Mouse (Mus musculus): ENCODE measurements around the gene Nme8. TPM values are rescaled to one million over a fixed set of nuclear protein-coding genes. Genes with fewer than 3 reads are reported as not detected.

Gene Nme8
- polyA plus RNA-seq, 1 experiment: not detected

DNA sequence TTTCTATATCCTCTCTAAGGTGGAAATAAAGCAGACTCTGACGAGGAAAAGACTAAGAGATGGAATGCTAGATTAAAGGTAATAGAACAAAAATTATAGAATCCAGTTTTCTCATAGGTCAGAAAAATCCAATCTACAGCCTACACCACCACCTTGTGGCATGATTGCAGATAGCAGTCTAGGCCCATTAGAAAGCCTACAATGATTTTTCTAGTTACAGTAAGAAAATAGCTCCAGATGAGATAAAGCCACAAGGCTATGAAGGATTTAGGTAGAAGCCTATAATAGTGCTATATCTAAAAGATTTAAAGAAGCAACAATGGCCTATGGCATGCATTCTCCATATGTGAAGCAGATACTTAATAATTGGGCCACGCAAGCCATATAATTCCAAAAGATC, 13.6 kb downstream of the Nme8 start:
- no peak overlapping the region for H3K4me3 ChIP-seq (ENCODE audit: extremely low read depth, insufficient read depth, insufficient read length)
- no peak for TF ChIP-seq POLR2A (IDR thresholded peaks at IDR 0.05; ENCODE audit: low read depth, low read length)
- TF ChIP-seq CTCF (IDR thresholded peaks at IDR 0.05; ENCODE audit: extremely low read depth, insufficient read depth, insufficient read length, insufficient replicate concordance): no peak
- H3K27ac ChIP-seq (ENCODE audit: insufficient read depth, low read length): no peak overlapping the region
- H3K4me1 ChIP-seq (ENCODE audit: control insufficient read depth, insufficient read depth, insufficient read length): no peaks in the 10 kb centered on the region
- no peaks in the 10 kb centered on the region for H3K36me3 ChIP-seq (ENCODE audit: control insufficient read depth, insufficient read depth, low read length)
- no peaks in the 10 kb centered on the region for H3K27me3 ChIP-seq (ENCODE audit: control insufficient read depth, insufficient read depth, low read length)
- DNase-seq (ENCODE audit: low read depth in 1 of 2, low spot score in 2 of 2): peak in 1 of 2 experiments; percentile 10
- WGBS: 63% methylated on average over 2 of the region's 2 CpGs

DNA sequence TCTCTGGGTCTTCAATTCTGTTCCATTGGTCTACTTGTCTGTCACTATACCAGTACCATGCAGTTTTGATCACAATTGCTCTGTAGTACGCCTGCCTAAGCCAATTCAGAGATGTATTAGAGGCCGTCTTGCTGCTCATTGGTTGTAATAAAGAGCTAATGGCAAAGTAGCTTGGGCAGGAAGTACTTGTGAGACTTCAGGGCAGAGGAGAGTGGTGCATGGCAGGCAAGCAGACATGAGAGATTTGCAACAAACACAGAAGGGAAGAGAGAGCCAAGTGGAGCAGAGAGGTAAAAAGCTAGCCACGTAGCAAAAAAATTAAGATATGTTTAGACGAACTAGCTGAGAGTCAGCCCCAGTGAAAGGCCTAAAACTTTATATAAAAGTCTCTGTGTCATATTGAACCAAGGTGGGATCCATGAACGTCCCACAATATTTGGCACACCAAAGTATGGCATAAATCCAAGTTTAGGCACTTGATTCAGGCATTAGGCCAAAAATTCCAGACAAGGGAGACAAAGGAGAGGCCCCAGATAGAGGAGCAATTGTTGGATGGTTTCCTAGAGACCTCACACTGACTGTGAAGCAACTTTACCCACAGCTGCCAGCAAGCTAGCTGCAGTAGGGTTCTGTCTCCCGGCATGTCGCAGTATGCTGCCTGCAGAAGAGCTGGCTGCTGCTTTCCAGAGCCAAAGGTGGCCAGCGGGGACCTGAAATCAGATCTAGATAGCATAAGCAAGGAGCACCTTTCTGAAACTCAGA, 14.5 kb downstream of the Nme8 start:
- TF ChIP-seq CTCF (IDR thresholded peaks at IDR 0.05; ENCODE audit: extremely low read depth, insufficient read depth, insufficient read length, insufficient replicate concordance) (no peak), POLR2A (IDR thresholded peaks at IDR 0.05; ENCODE audit: low read depth, low read length) (no peak)
- no peak for DNase-seq (ENCODE audit: low read depth in 1 of 2, low spot score in 2 of 2)
- WGBS: 90% methylated on average over 8 of the region's 8 CpGs

DNA sequence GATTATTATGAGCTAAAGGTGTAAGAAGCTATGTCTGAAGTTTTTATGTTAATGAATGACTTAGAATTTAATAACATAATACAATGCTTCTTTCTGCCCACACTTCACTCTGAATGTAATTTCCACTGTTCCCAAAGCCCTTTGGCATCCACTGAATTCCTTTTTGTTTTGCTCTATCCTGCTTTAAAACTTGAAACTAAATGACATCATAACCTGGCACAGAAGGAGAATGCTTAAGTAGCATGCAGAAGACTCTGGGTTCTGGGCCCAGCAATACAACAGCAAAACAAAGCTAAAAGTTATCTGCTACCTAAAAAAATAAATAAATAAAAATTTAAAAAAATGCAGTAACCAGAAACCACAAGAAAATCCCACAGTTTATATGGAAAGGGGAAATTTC, 23.0 kb downstream of the Nme8 start:
- TF ChIP-seq CTCF (IDR thresholded peaks at IDR 0.05; ENCODE audit: extremely low read depth, insufficient read depth, insufficient read length, insufficient replicate concordance) (no peak), POLR2A (IDR thresholded peaks at IDR 0.05; ENCODE audit: low read depth, low read length) (no peak)
- DNase-seq (ENCODE audit: low read depth in 1 of 2, low spot score in 2 of 2): no peak
- no peak overlapping the region for H3K4me3 ChIP-seq (ENCODE audit: extremely low read depth, insufficient read depth, insufficient read length)
- H3K27ac ChIP-seq (ENCODE audit: insufficient read depth, low read length): no peak overlapping the region
- no peaks in the 10 kb centered on the region for H3K27me3 ChIP-seq (ENCODE audit: control insufficient read depth, insufficient read depth, low read length)
- no peaks in the 10 kb centered on the region for H3K4me1 ChIP-seq (ENCODE audit: control insufficient read depth, insufficient read depth, insufficient read length)
- H3K36me3 ChIP-seq (ENCODE audit: control insufficient read depth, insufficient read depth, low read length): no peaks in the 10 kb centered on the region

More for the DNA sequence above, 14.5 kb downstream of the Nme8 start:
- Histone ChIP-seq H3K27ac (ENCODE audit: insufficient read depth, low read length) (no peak overlapping the region), H3K4me3 (ENCODE audit: extremely low read depth, insufficient read depth, insufficient read length) (no peak overlapping the region), H3K36me3 (ENCODE audit: control insufficient read depth, insufficient read depth, low read length) (no peaks in the 10 kb centered on the region), H3K27me3 (ENCODE audit: control insufficient read depth, insufficient read depth, low read length) (no peaks in the 10 kb centered on the region), H3K4me1 (ENCODE audit: control insufficient read depth, insufficient read depth, insufficient read length) (no peaks in the 10 kb centered on the region)

DNA sequence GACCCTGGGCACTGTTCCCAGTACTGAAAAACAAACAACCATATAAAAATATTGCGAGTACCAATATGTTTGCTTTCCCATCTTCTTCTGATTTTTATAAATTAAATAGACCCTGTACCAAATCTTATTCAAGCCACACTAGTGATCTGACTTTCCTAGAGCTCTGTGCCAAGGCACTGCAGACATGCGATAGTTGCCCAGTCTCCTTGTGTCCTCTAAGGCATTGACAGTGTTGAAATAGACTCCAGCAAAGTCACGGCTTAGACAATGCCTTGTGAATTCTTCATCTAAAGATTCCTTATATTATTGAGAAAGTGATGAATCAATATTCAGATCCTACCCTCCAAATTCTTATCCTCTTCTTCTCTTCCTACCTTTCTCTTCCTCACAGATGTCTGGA, 23.6 kb downstream of the Nme8 start:
- no peak overlapping the region for H3K4me3 ChIP-seq (ENCODE audit: extremely low read depth, insufficient read depth, insufficient read length)
- no peak overlapping the region for H3K27ac ChIP-seq (ENCODE audit: insufficient read depth, low read length)
- no peak for TF ChIP-seq POLR2A (IDR thresholded peaks at IDR 0.05; ENCODE audit: low read depth, low read length)
- TF ChIP-seq CTCF (IDR thresholded peaks at IDR 0.05; ENCODE audit: extremely low read depth, insufficient read depth, insufficient read length, insufficient replicate concordance): no peak
- H3K36me3 ChIP-seq (ENCODE audit: control insufficient read depth, insufficient read depth, low read length): no peaks in the 10 kb centered on the region
- H3K4me1 ChIP-seq (ENCODE audit: control insufficient read depth, insufficient read depth, insufficient read length): no peaks in the 10 kb centered on the region
- DNase-seq (ENCODE audit: low read depth in 1 of 2, low spot score in 2 of 2): no peak
- 94% methylated on average over 3 of the region's 3 CpGs for WGBS
- H3K27me3 ChIP-seq (ENCODE audit: control insufficient read depth, insufficient read depth, low read length): no peaks in the 10 kb centered on the region

DNA sequence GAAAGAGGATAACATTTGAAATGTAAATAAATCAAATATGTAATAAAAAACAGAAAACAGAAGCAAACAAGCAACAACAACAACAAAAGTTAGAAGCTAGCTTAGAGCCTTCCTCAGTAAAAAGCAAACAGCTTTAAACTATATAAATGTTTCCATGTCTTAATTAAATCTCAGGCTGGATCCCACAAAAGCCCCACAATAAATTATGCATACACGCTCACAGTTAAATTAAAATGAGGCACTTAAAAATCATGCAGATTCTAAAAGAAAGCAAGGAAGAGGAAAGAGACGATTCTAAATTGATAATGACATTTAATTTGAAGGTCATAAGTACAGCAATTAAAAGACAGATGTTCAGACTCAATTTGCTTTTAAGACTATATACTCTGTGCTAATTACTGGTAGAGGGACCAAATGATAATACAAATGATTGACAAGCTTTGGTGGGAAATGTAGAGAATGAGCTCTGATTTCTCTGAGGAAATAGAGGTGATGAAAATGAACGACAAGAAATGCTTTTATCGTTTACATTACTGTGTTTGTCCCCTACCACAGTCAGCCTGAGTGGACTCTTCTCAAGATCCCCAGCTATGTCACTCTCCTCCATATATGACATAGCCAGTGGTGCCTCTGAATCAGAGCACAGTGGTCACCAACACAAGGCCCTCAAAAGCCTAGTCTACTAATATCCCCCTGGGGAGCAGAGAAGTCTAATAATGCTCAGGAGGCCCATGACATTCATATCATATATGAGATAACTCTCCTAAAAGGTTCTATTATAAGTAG, 29.0 kb downstream of the Nme8 start:
- WGBS: 89% methylated on average over 4 of the region's 4 CpGs
- Histone ChIP-seq H3K27ac (ENCODE audit: insufficient read depth, low read length) (no peak overlapping the region), H3K36me3 (ENCODE audit: control insufficient read depth, insufficient read depth, low read length) (no peaks in the 10 kb centered on the region), H3K27me3 (ENCODE audit: control insufficient read depth, insufficient read depth, low read length) (no peaks in the 10 kb centered on the region; the same call in 1 of the 2 replicates), H3K4me1 (ENCODE audit: control insufficient read depth, insufficient read depth, insufficient read length) (no peaks in the 10 kb centered on the region), H3K4me3 (ENCODE audit: extremely low read depth, insufficient read depth, insufficient read length) (no peak overlapping the region)
- TF ChIP-seq CTCF (IDR thresholded peaks at IDR 0.05; ENCODE audit: extremely low read depth, insufficient read depth, insufficient read length, insufficient replicate concordance): no peak
- no peak for TF ChIP-seq POLR2A (IDR thresholded peaks at IDR 0.05; ENCODE audit: low read depth, low read length)
- DNase-seq (ENCODE audit: low read depth in 1 of 2, low spot score in 2 of 2): no peak

DNA sequence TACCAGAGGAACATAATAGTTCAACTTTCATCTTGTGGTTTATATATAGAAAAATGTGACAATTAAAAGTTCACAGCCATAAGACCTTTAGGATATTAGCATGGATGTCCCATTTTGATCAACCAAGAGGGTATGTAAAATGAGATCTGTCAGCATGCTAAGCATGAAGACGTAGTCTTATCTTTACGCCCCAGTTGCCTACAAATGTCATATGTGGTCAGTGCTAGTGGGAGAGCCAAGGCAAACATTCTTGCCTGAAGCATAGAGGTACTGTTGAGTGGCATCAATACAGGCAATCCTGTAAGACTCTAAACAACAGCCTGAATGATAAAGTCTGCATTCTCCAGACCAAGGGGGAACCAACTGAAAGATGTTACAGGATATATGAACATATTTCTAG, 45.2 kb downstream of the Nme8 start:
- no peak for TF ChIP-seq POLR2A (IDR thresholded peaks at IDR 0.05; ENCODE audit: low read depth, low read length)
- no peak for TF ChIP-seq CTCF (IDR thresholded peaks at IDR 0.05; ENCODE audit: extremely low read depth, insufficient read depth, insufficient read length, insufficient replicate concordance)
- WGBS: 79% methylated on average over 2 of the region's 2 CpGs
- H3K36me3 ChIP-seq (ENCODE audit: control insufficient read depth, insufficient read depth, low read length): no peaks in the 10 kb centered on the region
- no peaks in the 10 kb centered on the region for H3K27me3 ChIP-seq (ENCODE audit: control insufficient read depth, insufficient read depth, low read length)
- H3K4me1 ChIP-seq (ENCODE audit: control insufficient read depth, insufficient read depth, insufficient read length): no peaks in the 10 kb centered on the region
- H3K27ac ChIP-seq (ENCODE audit: insufficient read depth, low read length): no peak overlapping the region
- no peak overlapping the region for H3K4me3 ChIP-seq (ENCODE audit: extremely low read depth, insufficient read depth, insufficient read length)
- DNase-seq (ENCODE audit: low read depth in 1 of 2, low spot score in 2 of 2): no peak

DNA sequence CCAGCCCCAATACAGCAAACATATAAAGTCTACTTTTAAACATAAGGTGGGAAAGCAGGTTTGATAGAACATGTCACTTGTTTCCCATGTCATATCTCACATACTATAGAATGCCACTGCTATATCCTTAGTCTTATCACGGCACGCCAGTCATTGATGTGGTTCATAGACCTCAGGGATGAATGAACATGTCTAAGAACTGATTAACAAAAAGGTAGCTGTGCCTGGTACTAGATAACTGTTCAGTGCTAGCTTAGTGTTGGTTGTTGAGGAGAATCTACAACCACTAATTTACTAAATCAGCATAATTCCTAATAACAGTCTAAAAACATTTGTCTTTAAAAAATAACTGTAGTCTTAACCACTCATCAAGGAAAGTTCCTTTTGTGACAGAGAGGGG, 47.8 kb downstream of the Nme8 start:
- Histone ChIP-seq H3K4me3 (ENCODE audit: extremely low read depth, insufficient read depth, insufficient read length) (no peak overlapping the region), H3K4me1 (ENCODE audit: control insufficient read depth, insufficient read depth, insufficient read length) (no peaks in the 10 kb centered on the region), H3K36me3 (ENCODE audit: control insufficient read depth, insufficient read depth, low read length) (no peaks in the 10 kb centered on the region), H3K27me3 (ENCODE audit: control insufficient read depth, insufficient read depth, low read length) (no peaks in the 10 kb centered on the region), H3K27ac (ENCODE audit: insufficient read depth, low read length) (no peak overlapping the region)
- 87% methylated on average over 2 of the region's 2 CpGs for WGBS
- no peak for TF ChIP-seq CTCF (IDR thresholded peaks at IDR 0.05; ENCODE audit: extremely low read depth, insufficient read depth, insufficient read length, insufficient replicate concordance)
- no peak for TF ChIP-seq POLR2A (IDR thresholded peaks at IDR 0.05; ENCODE audit: low read depth, low read length)
- no peak for DNase-seq (ENCODE audit: low read depth in 1 of 2, low spot score in 2 of 2)

Measured in spleen, adult 2 months (tissue).